Mouse (Mus musculus): ENCODE data around the gene Gfra1.

The Gfra1 gene

GRCm38 (mm10) chr19:58395785-58396603 lies 59.7 kb downstream of the Gfra1 start:
- no peak for DNase-seq (ENCODE audit: low spot score in 2 of 2)

GRCm38 (mm10) chr19:58393121-58393520 lies 62.6 kb downstream of the Gfra1 start:
- DNase-seq (ENCODE audit: low spot score in 2 of 2): no peak

DNA sequence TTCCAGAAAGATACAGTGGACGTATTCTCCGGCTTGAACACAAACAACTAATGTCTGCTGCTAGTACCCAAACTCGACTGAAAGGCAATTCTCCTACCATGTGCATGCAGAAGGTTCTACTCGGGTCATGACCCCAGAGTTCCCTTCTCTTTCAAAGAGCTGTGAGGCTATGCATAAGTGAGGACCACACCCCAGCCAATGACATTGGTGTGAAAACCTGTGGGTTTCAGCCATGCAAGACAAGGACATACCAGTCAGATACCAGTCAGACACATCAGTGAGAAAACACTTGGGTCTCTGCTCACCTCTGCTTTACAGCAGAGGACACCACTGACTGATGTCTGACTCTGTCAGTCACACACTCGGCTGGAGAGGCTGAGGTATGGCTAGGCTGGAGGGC lies 63.9 kb downstream of the Gfra1 start:
- DNase-seq (ENCODE audit: low spot score in 2 of 2): no peak

DNA sequence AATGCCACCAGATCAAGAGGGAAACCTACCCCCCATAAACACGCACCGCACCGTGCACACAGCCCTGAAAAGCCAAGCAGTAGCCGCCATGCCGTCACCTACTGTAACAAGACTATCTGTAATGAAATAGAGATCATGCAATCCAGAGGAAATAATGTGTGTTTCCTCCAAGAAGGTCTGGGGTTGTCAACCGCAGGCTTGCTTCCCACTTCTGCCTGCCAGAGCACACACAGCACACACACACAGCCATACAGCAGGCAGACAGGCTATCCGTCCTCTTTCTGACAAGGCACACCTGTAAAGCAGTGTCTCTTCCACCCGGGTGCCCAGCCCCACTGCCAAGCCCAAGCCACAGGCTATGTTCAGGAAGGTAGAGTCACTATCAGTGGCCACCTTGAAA lies 66.2 kb downstream of the Gfra1 start:
- no peak for DNase-seq (ENCODE audit: low spot score in 2 of 2)

DNA sequence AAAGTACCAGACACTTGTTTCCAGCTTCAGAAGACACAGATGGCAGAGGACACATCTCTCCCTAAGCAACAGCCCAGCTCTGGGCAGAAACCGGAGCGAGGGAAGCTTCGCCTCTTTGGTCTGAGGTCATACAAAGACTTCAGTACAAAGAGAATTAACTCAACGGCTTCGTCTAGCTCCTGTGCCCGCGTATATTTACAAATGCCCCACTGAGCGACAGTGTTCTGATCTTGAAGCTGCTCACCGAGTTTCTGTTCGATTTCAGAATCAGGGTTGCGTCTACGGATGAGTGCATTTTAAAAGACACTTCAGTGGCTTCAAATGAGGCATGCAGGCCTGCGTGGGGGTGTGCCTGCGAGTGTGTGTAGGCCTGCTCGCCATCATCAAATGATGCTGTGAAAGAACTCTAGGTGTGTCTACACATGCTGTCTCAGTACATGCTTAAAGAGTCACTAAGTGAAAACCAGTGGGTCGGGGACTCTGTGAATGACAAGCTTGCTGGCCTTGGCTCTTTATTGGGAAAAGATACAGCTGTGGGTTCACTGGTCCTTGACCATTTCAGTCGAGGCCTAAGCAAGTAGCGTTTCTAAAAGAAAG lies 66.8 kb downstream of the Gfra1 start:
- DNase-seq (ENCODE audit: low spot score in 2 of 2): no peak

DNA sequence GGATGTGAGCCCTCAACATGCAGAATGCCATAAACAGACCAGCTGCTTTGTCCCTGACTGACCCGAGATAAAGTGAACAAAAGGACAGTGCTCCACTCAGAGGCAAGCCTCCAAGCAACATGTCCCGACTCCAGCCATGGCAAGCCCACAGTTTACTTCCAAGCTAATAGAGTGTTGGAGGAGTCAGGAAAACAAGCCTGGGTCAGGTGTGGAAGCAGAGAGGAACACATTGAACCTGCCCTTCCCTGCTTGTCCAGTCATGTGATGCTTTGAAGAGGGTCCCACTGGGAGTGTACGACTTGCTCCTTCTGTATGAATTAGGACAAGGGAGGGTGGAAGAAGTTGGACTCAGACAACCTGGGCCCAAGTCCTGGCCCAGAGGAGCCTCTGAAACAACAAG lies 72.4 kb downstream of the Gfra1 start:
- no peak for DNase-seq (ENCODE audit: low spot score in 2 of 2)

- DNase-seq (ENCODE audit: low spot score in 2 of 2): no peak
Observed at GRCm38 (mm10) chr19:58382535-58382934, 73.2 kb downstream of the Gfra1 start.

- DNase-seq (ENCODE audit: low spot score in 2 of 2): no peak
Observed at GRCm38 (mm10) chr19:58377969-58378368, 77.7 kb downstream of the Gfra1 start.

DNA sequence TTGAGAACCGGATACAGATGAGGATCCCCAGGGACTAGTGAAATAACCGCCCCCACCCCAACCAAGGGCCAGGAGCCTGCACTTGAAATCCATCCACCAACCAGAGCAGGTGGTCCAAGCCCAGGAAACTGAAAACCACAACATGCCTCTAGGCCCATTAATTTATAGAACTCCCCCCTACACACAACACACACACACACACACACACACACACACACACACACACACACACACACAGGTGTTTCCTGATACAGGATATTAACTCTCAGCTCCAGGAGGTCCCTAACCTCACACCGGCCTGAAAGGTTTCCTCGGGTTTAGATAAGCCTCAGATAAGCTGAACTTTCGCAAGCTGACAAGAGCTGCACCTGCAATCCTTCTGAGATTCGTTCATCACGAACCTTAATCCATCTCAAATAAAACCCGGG lies 79.0 kb downstream of the Gfra1 start:
- DNase-seq (ENCODE audit: low spot score in 2 of 2): no peak

DNA sequence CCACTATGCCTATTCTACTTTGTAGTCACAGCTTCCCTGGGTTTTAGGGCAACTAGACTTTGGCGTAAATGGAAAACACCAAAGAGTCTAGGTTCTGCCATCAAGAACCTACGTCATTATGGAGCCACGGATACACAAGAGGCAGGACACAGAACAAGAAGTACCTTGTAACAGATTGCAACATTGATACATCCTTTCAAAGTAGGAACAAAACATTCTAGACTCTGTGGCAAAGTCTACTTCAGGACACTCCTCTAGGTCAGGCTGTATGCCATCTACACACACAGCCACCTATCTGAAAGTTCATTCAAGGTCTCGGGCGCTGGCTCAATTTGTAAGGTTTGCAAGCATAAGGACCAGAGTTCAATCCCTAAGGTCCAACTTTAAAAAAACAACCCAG lies 81.1 kb downstream of the Gfra1 start:
- no peak for DNase-seq (ENCODE audit: low spot score in 2 of 2)

GRCm38 (mm10) chr19:58374155-58374554 lies 81.6 kb downstream of the Gfra1 start:
- DNase-seq (ENCODE audit: low spot score in 2 of 2): no peak

GRCm38 (mm10) chr19:58368513-58368912 lies 87.2 kb downstream of the Gfra1 start:
- no peak for DNase-seq (ENCODE audit: low spot score in 2 of 2)

DNA sequence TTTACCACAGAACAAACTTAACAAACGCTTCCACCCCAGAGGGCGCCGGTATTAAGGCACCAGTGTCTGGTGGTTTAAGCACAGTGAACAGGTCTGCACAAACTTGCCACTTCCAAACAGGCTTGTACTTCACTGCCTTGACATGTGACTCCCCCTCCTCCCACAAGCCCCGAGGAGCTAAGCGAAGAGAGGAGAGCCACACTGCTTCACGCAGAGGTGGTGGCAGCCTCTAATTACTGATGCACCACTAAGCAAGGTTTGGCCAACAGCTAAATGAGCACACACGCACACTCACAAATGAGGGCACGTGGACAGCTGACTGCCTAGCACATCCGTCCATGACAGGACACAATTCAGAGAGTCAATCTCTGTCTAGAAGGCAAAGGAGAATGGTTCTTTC lies 91.0 kb downstream of the Gfra1 start:
- no peak for DNase-seq (ENCODE audit: low spot score in 2 of 2)

DNA sequence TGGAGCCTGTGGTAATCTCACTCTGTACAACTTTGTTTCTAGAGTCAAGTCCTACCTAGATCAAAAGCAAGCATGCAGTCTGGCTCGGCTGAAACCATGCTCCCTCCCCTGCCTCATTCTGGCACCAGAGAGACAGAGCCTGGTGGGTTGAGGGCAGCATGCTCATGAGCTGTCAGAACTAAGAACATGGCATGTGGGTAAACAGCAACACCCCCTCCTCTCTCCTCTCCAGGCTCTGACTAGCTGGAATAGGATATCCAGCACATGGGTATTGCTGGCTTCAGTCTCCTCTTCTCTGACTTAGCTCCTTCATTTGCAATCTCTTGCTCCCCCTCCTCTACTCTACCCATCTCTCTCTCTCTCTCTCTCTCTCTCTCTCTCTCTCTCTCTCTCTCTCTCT lies 94.7 kb downstream of the Gfra1 start:
- no peak for DNase-seq (ENCODE audit: low spot score in 2 of 2)

DNA sequence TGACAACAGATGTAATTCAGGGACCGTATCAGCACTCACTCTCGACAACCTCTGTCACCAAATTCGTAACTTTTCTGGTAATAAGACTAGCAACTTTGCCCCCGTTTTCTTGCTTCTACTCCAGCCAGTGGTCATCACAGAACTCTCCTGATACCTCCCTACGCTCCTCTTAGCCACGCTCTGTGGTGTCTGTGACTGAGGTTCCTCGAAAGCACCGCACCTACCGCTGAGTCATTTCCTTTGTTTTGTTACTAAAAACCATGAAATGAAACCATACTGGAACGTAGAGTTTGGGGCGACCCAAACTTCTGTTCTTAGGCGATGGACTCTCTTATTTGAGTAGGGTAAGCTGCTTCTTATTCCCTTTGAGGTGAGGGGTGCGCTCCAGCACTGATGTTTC lies 97.6 kb downstream of the Gfra1 start:
- no peak for DNase-seq (ENCODE audit: low spot score in 2 of 2)

DNA sequence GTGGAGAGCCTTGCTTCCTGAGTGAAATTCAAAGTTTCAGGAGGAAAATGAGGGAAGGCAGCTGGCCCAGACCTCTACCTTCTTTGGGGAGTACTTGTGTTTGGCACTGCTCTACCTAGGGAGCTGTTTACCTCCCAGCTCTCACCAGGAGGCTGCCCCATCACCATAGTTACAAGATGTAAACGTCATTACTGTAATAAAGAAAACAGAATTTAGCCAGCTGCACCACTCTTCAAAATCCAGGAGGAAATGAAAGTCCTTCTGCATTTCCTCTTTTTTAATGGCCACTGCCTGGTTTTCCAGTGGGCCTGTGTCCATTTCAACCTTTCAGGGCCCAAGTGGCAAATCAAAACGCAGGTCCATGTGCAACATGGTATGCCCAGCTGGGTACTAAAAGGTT lies 101.8 kb downstream of the Gfra1 start:
- no peak for DNase-seq (ENCODE audit: low spot score in 2 of 2)

DNA sequence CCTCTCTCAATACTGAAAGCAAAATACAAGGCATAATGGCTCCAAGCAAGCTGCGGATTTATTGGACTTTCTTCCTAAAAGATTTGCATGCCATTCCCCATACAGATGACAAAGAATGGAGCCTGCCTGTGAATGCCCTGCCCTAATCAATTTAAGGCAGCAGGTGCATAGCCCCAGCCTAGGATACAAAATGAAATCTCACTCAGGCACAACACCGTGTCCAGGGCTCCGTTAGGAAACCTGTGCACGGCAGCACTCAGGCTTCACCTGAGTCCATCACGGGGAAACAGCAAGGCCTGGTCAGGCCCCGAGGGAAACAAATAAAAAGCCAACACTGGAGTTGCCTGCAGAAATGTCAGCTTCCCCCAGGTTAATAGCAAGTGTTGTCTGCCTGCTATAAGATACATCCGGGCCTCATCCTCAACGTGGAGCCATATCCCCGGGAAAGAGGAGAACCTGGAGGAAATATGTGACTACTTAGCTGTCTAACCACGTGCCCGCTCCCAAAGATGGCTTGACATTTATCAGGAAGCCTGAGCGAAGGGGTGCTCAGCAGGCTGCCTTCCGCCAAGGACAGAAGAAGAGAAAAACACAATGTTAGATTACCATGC lies 102.3 kb downstream of the Gfra1 start:
- no peak for DNase-seq (ENCODE audit: low spot score in 2 of 2)

DNA sequence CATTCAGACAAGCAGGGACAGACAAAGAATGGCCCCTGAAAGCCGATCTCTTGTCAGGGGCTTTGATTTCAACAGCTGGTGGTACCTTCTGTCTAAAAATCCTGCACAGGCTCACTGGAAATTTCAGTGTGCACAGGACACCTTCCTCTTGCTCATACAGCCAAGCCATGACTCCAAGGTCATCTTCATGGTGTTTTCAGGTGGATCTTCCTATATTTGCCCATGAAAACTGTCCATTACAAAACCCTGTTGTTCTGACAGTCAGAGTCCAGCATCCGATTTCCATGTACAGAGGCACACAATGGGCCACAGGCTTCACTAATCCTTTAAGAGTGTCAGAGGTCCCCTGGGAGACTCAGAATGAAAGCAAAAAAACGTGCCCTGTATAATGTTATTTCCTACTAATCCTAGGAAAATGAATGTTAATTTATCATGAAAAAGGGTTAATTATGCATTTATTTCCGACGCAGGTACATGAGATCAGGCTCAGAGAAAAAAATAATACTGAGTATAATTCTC lies 105.8 kb downstream of the Gfra1 start:
- DNase-seq (ENCODE audit: low spot score in 2 of 2): no peak

DNA sequence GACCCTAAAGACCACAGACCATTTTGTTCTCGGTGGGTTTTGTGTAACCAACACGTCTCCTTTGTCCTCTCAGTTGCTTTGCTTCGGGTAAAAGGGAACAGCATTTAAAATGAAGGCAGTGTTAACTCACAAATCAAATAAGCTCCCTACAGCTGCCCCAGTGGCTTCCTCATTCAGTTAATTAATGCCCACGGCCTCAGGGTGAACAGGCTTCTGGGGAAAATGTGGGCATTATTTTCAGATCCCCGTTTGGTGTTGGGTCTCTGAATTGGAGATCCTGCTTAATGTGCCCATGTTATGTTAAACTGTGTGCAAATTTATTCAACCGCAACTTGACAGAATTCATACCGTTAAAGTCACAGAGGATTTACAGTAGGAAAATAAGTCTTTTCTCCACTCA lies 110.6 kb downstream of the Gfra1 start:
- no peak for DNase-seq (ENCODE audit: low spot score in 2 of 2)

GRCm38 (mm10) chr19:58341351-58341750 lies 114.4 kb downstream of the Gfra1 start:
- DNase-seq (ENCODE audit: low spot score in 2 of 2): no peak

- DNase-seq (ENCODE audit: low spot score in 2 of 2): no peak
Observed at GRCm38 (mm10) chr19:58340221-58340620, 115.5 kb downstream of the Gfra1 start.

DNA sequence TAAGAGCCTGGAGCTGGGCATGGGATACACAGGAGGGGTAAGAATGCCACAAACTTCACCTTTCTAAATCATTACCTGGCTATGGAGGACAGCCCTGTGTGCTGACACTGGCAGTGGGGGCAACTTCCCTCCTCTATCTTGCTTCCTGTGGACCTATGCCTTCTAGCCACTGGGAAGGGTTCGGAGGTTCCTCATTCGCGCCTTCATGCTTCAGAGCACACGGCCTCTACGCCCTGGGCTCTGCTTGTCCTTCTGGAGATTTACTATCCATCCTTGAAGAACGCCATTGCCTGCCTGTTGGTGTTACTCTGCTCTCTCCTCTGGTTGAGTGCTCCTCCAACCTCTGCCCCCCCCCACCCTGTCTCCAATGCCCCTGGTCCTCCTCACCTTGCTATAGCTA lies 118.9 kb downstream of the Gfra1 start:
- DNase-seq (ENCODE audit: low spot score in 2 of 2): no peak
